Mouse (Mus musculus) testis, adult 2 months (tissue): ENCODE measurements around the gene Abcg8. TPM values are rescaled to one million over a fixed set of nuclear protein-coding genes. Genes with fewer than 3 reads are reported as not detected.

Experiments used
- H3K27ac ChIP-seq: fragments of 200-500 bp; 2 replicates; pipeline ENCODE4 v1.5.1; 2012; ENCODE audit warnings: low read depth, low read length; ENCODE audit not compliant: control insufficient read depth, insufficient read depth
- H3K27me3 ChIP-seq: fragments of 200-500 bp; 2 replicates; pipeline ENCODE4 v1.6.1; 2012; ENCODE audit warnings: mild to moderate bottlenecking, low read length, moderate library complexity; ENCODE audit not compliant: control insufficient read depth, insufficient read depth
- H3K36me3 ChIP-seq: fragments of 200-500 bp; 2 replicates; pipeline ENCODE4 v1.6.1; 2012; ENCODE audit warnings: mild to moderate bottlenecking, low read length; ENCODE audit not compliant: control insufficient read depth, insufficient read depth
- H3K4me1 ChIP-seq: fragments of 200-500 bp; 2 replicates; pipeline ENCODE4 v1.6.1; 2012; ENCODE audit warnings: low read length; ENCODE audit not compliant: control insufficient read depth, insufficient read depth
- H3K4me3 ChIP-seq: fragments of 200-500 bp; 2 replicates; pipeline ENCODE4 v1.5.1; 2012; ENCODE audit warnings: low read depth, mild to moderate bottlenecking, low read length, moderate library complexity, mixed read lengths; ENCODE audit not compliant: control insufficient read depth
- CTCF ChIP-seq: fragments of 200-500 bp; IDR thresholded peaks from 2 replicates; pipeline ENCODE4 v1.5.1; 2012; ENCODE audit warnings: low read depth, mild to moderate bottlenecking, inconsistent platforms, low read length, moderate library complexity; ENCODE audit not compliant: control insufficient read depth, insufficient read depth, insufficient replicate concordance
- POLR2A ChIP-seq: fragments of 200-500 bp; IDR thresholded peaks from 2 replicates; pipeline ENCODE4 v1.6.1; 2012; ENCODE audit warnings: low read depth, mild to moderate bottlenecking, inconsistent platforms, low read length, moderate library complexity; ENCODE audit not compliant: control insufficient read depth
- polyA plus RNA-seq: library from polyadenylated mRNA; depleted of rRNA; stranded (reverse); fragments of >200 nt; gene quantifications from 2 replicates; pipeline ENCODE4 v1.2.3, GENCODE M21; 2012; rRNA removed

The Abcg8 gene
- 4.3 and 4.6 TPM in 2 replicates for polyA plus RNA-seq

GRCm38 (mm10) chr17:84675951-84676366 lies at the start of gene Abcg8:
Gene Abcg8 (plus strand): TSS chr17:84676302.
- TF ChIP-seq POLR2A (no peak), CTCF (no peak)
- H3K4me3 ChIP-seq, result peak within 1 kb of the TSS; percentile 64
- H3K36me3 ChIP-seq, result no peaks in the 10 kb centered on the region
- no peaks in the 10 kb centered on the region; the same call in 1 of the 2 replicates for H3K27me3 ChIP-seq
- no peak within 1 kb of the TSS for H3K27ac ChIP-seq
- peaks cover 14% of the 10 kb centered on the region for H3K4me1 ChIP-seq

- H3K4me1 ChIP-seq, result peaks cover 4% of the 10 kb centered on the region
- peak overlapping the region; percentile 28; the same call in 1 of the 2 replicates for H3K27ac ChIP-seq
These were observed 49.2 kb upstream of the Abcg8 start for GRCm38 (mm10) chr17:84626857-84627305.

GRCm38 (mm10) chr17:84627721-84628120 lies 48.4 kb upstream of the Abcg8 start:
- Histone ChIP-seq H3K4me1 (peaks cover 4% of the 10 kb centered on the region), H3K27me3 (no peaks in the 10 kb centered on the region), H3K36me3 (no peaks in the 10 kb centered on the region), H3K27ac (no peak overlapping the region), H3K4me3 (peak overlapping the region; percentile 60)
- TF ChIP-seq CTCF (no peak), POLR2A (no peak)

More at GRCm38 (mm10) chr17:84626857-84627305, 49.2 kb upstream of the Abcg8 start:
- no peaks in the 10 kb centered on the region for H3K27me3 ChIP-seq
- H3K4me3 ChIP-seq, result peak overlapping the region; percentile 78
- H3K36me3 ChIP-seq, result no peaks in the 10 kb centered on the region
- TF ChIP-seq POLR2A (no peak), CTCF (no peak)

- TF ChIP-seq CTCF (no peak), POLR2A (no peak)
- H3K27ac ChIP-seq, result no peak overlapping the region
- H3K27me3 ChIP-seq, result no peaks in the 10 kb centered on the region
These were observed 47.5 kb upstream of the Abcg8 start for GRCm38 (mm10) chr17:84628611-84629010.

GRCm38 (mm10) chr17:84631836-84632235 lies 44.3 kb upstream of the Abcg8 start:
- Histone ChIP-seq H3K27me3 (no peaks in the 10 kb centered on the region), H3K36me3 (no peaks in the 10 kb centered on the region), H3K4me3 (no peak overlapping the region), H3K4me1 (peaks cover 3% of the 10 kb centered on the region), H3K27ac (no peak overlapping the region)
- TF ChIP-seq POLR2A, result no peak
- TF ChIP-seq CTCF, result no peak

More at GRCm38 (mm10) chr17:84628611-84629010, 47.5 kb upstream of the Abcg8 start:
- H3K36me3 ChIP-seq, result no peaks in the 10 kb centered on the region
- H3K4me3 ChIP-seq, result no peak overlapping the region
- H3K4me1 ChIP-seq, result peaks cover 4% of the 10 kb centered on the region

GRCm38 (mm10) chr17:84633443-84633842 lies 42.7 kb upstream of the Abcg8 start:
- H3K4me1 ChIP-seq, result no peaks in the 10 kb centered on the region
- H3K4me3 ChIP-seq, result no peak overlapping the region
- H3K27me3 ChIP-seq, result no peaks in the 10 kb centered on the region
- TF ChIP-seq POLR2A (no peak), CTCF (no peak)
- H3K36me3 ChIP-seq, result no peaks in the 10 kb centered on the region
- no peak overlapping the region for H3K27ac ChIP-seq

GRCm38 (mm10) chr17:84636328-84636727 lies 39.8 kb upstream of the Abcg8 start:
- Histone ChIP-seq H3K4me3 (no peak overlapping the region), H3K27me3 (no peaks in the 10 kb centered on the region), H3K4me1 (no peaks in the 10 kb centered on the region), H3K36me3 (no peaks in the 10 kb centered on the region), H3K27ac (no peak overlapping the region)
- TF ChIP-seq POLR2A (no peak), CTCF (no peak)

- H3K27me3 ChIP-seq, result no peaks in the 10 kb centered on the region
- no peak overlapping the region for H3K27ac ChIP-seq
- no peak overlapping the region for H3K4me3 ChIP-seq
- H3K36me3 ChIP-seq, result no peaks in the 10 kb centered on the region
- H3K4me1 ChIP-seq, result no peaks in the 10 kb centered on the region
- TF ChIP-seq POLR2A (no peak), CTCF (no peak)
These were observed 38.1 kb upstream of the Abcg8 start for GRCm38 (mm10) chr17:84637971-84638370.
